Mouse (Mus musculus): ENCODE results near the gene Scamp2. TPM values are rescaled to one million over a fixed set of nuclear protein-coding genes. Genes with fewer than 3 reads are reported as not detected.

Scamp2 gene
- polyA plus RNA-seq, 1 experiment from 2014 or later = 50.6 TPM

- WGBS = 91% methylated on average over 6 of the region's 6 CpGs
- Histone ChIP-seq H3K9me3 (no peaks in the 10 kb centered on the region), H3K4me2 (no peak overlapping the region), H3K4me3 (no peak overlapping the region), H3K36me3 (replicated peaks) (peaks cover 40% of the 10 kb centered on the region), H3K4me1 (no peaks in the 10 kb centered on the region), H3K27me3 (replicated peaks) (no peaks in the 10 kb centered on the region), H3K27ac (no peak overlapping the region), H3K9ac (no peak overlapping the region)
- no peak for ATAC-seq (replicated peaks)
These were observed 16.6 kb downstream of the Scamp2 start for GRCm38 (mm10) chr9:57577144-57577849.

GRCm38 (mm10) chr9:57584991-57585390, 24.2 kb downstream of the Scamp2 start:
- Histone ChIP-seq H3K27me3 (replicated peaks) (no peaks in the 10 kb centered on the region), H3K36me3 (replicated peaks) (peaks cover 28% of the 10 kb centered on the region), H3K27ac (no peak overlapping the region), H3K4me2 (no peak overlapping the region), H3K9me3 (no peaks in the 10 kb centered on the region), H3K9ac (no peak overlapping the region), H3K4me3 (no peak overlapping the region), H3K4me1 (peaks cover 8% of the 10 kb centered on the region)
- no peak for ATAC-seq (replicated peaks)
- WGBS = 93% methylated on average over 3 of the region's 3 CpGs

- under 1% methylated on average over 58 of the region's 58 CpGs for WGBS
- Histone ChIP-seq H3K36me3 (replicated peaks) (peaks cover 9% of the 10 kb centered on the region; the same call in 1 of the 2 replicates), H3K4me2 (peak within 1 kb of the TSS; percentile 73), H3K27ac (peak within 1 kb of the TSS; percentile 73), H3K9me3 (no peaks in the 10 kb centered on the region), H3K27me3 (replicated peaks) (no peaks in the 10 kb centered on the region), H3K4me3 (peak within 1 kb of the TSS; percentile 54), H3K4me1 (peaks cover 15% of the 10 kb centered on the region), H3K9ac (peak within 1 kb of the TSS; percentile 71)
- ATAC-seq (replicated peaks) = peak; percentile 90
These were observed 28.7 kb downstream of the Scamp2 start, which contains the start of gene Ulk3 for GRCm38 (mm10) chr9:57589224-57590126. Gene Ulk3, plus strand, starts transcription at chr9:57589452.

- H3K27ac ChIP-seq = no peak overlapping the region
- no peak for ATAC-seq (replicated peaks)
- H3K9me3 ChIP-seq = no peaks in the 10 kb centered on the region
- peak overlapping the region; percentile 73; the same call in 1 of the 2 replicates for H3K4me2 ChIP-seq
- H3K36me3 ChIP-seq (replicated peaks) = peaks cover 15% of the 10 kb centered on the region
- 37% methylated on average over 5 of the region's 5 CpGs for WGBS
- H3K4me3 ChIP-seq = no peak overlapping the region
- peaks cover 15% of the 10 kb centered on the region for H3K4me1 ChIP-seq
- H3K9ac ChIP-seq = no peak overlapping the region
- H3K27me3 ChIP-seq (replicated peaks) = no peaks in the 10 kb centered on the region
These were observed 30.0 kb downstream of the Scamp2 start for GRCm38 (mm10) chr9:57590726-57591125.

- H3K27me3 ChIP-seq (replicated peaks) = no peaks in the 10 kb centered on the region
- no peaks in the 10 kb centered on the region for H3K9me3 ChIP-seq
- no peak overlapping the region for H3K4me2 ChIP-seq
- H3K4me3 ChIP-seq = no peak overlapping the region
- no peak for ATAC-seq (replicated peaks)
- H3K36me3 ChIP-seq (replicated peaks) = peaks cover 15% of the 10 kb centered on the region
- H3K9ac ChIP-seq = no peak overlapping the region
- peaks cover 16% of the 10 kb centered on the region for H3K4me1 ChIP-seq
- H3K27ac ChIP-seq = no peak overlapping the region
- WGBS = 43% methylated on average over 12 of the region's 12 CpGs
These were observed 32.9 kb downstream of the Scamp2 start for GRCm38 (mm10) chr9:57593454-57594173.

- no peak overlapping the region for H3K9ac ChIP-seq
- H3K4me1 ChIP-seq = peaks cover 16% of the 10 kb centered on the region
- H3K27me3 ChIP-seq (replicated peaks) = no peaks in the 10 kb centered on the region
- H3K27ac ChIP-seq = no peak overlapping the region
- peaks cover 15% of the 10 kb centered on the region for H3K36me3 ChIP-seq (replicated peaks)
- no peak overlapping the region for H3K4me3 ChIP-seq
- 73% methylated on average over 9 of the region's 9 CpGs for whole genome bisulfite sequencing
- no peak overlapping the region for H3K4me2 ChIP-seq
- no peak for ATAC-seq (replicated peaks)
- H3K9me3 ChIP-seq = no peaks in the 10 kb centered on the region
These were observed 33.4 kb downstream of the Scamp2 start for GRCm38 (mm10) chr9:57594174-57594509.

- ATAC-seq (replicated peaks) = no peak
- Histone ChIP-seq H3K4me1 (peaks cover 17% of the 10 kb centered on the region), H3K4me3 (no peak overlapping the region), H3K4me2 (no peak overlapping the region), H3K27ac (no peak overlapping the region), H3K27me3 (replicated peaks) (no peaks in the 10 kb centered on the region), H3K9ac (no peak overlapping the region), H3K36me3 (replicated peaks) (peaks cover 15% of the 10 kb centered on the region), H3K9me3 (no peaks in the 10 kb centered on the region)
- 85% methylated on average over 8 of the region's 8 CpGs for WGBS
These were observed 36.5 kb downstream of the Scamp2 start for GRCm38 (mm10) chr9:57597265-57597664.

- ATAC-seq (replicated peaks) = no peak
These were observed 37.2 kb downstream of the Scamp2 start for GRCm38 (mm10) chr9:57597929-57598382.

GRCm38 (mm10) chr9:57598851-57599563, 38.3 kb downstream of the Scamp2 start:
- Histone ChIP-seq H3K4me2 (no peak overlapping the region), H3K9ac (no peak overlapping the region), H3K4me1 (peaks cover 17% of the 10 kb centered on the region), H3K4me3 (no peak overlapping the region), H3K9me3 (no peaks in the 10 kb centered on the region), H3K36me3 (replicated peaks) (peaks cover 7% of the 10 kb centered on the region), H3K27ac (no peak overlapping the region), H3K27me3 (replicated peaks) (no peaks in the 10 kb centered on the region)
- peak; percentile 40; the same call in 1 of the 2 replicates for ATAC-seq (replicated peaks)
- WGBS = 32% methylated on average over 8 of the region's 8 CpGs

More at GRCm38 (mm10) chr9:57597929-57598382, 37.2 kb downstream of the Scamp2 start:
- Histone ChIP-seq H3K36me3 (replicated peaks) (peaks cover 15% of the 10 kb centered on the region), H3K27me3 (replicated peaks) (no peaks in the 10 kb centered on the region), H3K9me3 (no peaks in the 10 kb centered on the region), H3K9ac (no peak overlapping the region), H3K4me2 (no peak overlapping the region), H3K4me1 (peaks cover 17% of the 10 kb centered on the region), H3K4me3 (no peak overlapping the region), H3K27ac (no peak overlapping the region)
- 20% methylated on average over 4 of the region's 4 CpGs for WGBS

- no peak overlapping the region for H3K27ac ChIP-seq
- H3K27me3 ChIP-seq (replicated peaks) = no peaks in the 10 kb centered on the region; the same call in 1 of the 2 replicates
- no peaks in the 10 kb centered on the region; the same call in 1 of the 2 replicates for H3K36me3 ChIP-seq (replicated peaks)
- no peaks in the 10 kb centered on the region for H3K9me3 ChIP-seq
- H3K4me2 ChIP-seq = no peak overlapping the region
- H3K4me1 ChIP-seq = peaks cover 23% of the 10 kb centered on the region
- no peak overlapping the region for H3K4me3 ChIP-seq
- no peak overlapping the region for H3K9ac ChIP-seq
- WGBS = 10% methylated on average over 3 of the region's 3 CpGs
- no peak for ATAC-seq (replicated peaks)
These were observed 40.0 kb downstream of the Scamp2 start for GRCm38 (mm10) chr9:57600620-57601352.

- Histone ChIP-seq H3K4me1 (peaks cover 29% of the 10 kb centered on the region), H3K4me3 (no peak overlapping the region), H3K9me3 (no peaks in the 10 kb centered on the region), H3K36me3 (replicated peaks) (no peaks in the 10 kb centered on the region; the same call in 1 of the 2 replicates), H3K27ac (no peak overlapping the region), H3K4me2 (no peak overlapping the region), H3K9ac (no peak overlapping the region), H3K27me3 (replicated peaks) (no peaks in the 10 kb centered on the region; the same call in 1 of the 2 replicates)
- WGBS = 56% methylated on average over 2 of the region's 2 CpGs
- ATAC-seq (replicated peaks) = no peak
These were observed 40.6 kb downstream of the Scamp2 start for GRCm38 (mm10) chr9:57601353-57601706.

Data from midbrain, embryonic 15.5 days (tissue).